Mouse (Mus musculus) frontal cortex, adult (tissue): ENCODE data around the gene Tet3.

Experiments used
- ATAC-seq: cut with Nextera tagmentation; 2 replicates; pipeline ENCODE4 v1.9.2; 2017; ENCODE audit warnings: mild to moderate bottlenecking, moderate library complexity, mixed read lengths; ENCODE audit not compliant: low TSS enrichment

Gene Tet3

GRCm38 (mm10) chr6:83478628-83479027 is 19.7 kb upstream of the Tet3 start:
- no peak for ATAC-seq

DNA sequence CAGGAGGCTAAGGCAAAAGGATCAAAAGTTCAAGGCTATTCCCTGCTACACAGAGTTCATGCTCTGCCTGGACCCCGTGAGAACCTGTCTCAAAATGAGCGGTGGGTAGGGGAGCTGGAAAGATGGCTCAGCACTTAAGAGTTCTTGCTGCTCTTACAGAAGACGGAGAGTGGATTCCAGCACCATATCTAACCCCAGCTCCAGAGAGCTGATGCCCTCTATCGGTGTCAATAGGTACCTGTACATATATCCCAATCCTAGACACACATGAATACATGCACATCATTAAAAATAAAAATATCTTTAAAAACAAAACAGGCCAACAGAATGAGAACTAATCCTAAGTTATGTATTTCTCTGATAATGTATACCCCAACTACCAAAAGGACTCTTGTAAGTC is 19.3 kb upstream of the Tet3 start:
- no peak for ATAC-seq

DNA sequence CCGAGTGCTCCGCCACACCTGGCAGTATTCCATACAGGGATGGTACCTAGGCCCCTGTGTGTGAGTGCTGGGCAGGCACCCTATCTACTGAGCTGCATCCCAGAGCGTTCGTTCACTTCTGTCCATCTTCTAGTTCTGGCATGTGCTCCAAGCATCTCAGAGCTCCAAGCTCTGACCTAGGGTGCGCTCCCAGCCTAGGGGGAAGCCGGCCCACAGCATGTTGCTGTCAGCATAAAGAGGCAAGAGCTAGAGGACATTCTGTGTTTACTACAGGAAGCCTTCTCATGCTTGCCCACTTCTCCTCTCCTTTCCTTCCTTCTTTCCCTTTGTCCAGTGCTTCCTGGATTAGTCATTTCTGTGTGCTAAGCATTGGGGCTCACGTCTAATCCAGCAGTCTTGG is 16.5 kb upstream of the Tet3 start:
- no peak for ATAC-seq

GRCm38 (mm10) chr6:83473240-83473639 is 14.4 kb upstream of the Tet3 start:
- ATAC-seq: no peak

DNA sequence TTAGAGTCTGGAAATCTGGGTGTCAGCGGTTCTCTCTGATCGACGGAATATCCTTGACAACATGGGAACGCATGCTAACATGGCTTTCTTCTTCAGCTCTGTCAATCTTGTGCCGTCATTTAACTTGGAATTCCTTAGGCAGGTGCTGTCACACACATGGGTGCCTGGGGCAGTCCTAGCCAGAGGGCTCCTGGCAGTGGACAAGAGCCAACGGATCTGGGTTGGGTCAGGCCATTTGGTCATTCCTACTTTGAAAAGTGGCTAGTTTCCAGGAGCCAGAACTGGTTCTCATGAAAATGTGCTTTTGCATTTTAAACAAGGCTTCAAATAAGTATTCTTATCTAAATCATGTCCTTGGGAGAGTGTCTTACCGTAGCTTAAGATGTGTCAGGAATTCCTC is 12.9 kb upstream of the Tet3 start:
- ATAC-seq: no peak

- ATAC-seq: no peak
These were observed 5.1 kb upstream of the Tet3 start for GRCm38 (mm10) chr6:83464011-83464410.

DNA sequence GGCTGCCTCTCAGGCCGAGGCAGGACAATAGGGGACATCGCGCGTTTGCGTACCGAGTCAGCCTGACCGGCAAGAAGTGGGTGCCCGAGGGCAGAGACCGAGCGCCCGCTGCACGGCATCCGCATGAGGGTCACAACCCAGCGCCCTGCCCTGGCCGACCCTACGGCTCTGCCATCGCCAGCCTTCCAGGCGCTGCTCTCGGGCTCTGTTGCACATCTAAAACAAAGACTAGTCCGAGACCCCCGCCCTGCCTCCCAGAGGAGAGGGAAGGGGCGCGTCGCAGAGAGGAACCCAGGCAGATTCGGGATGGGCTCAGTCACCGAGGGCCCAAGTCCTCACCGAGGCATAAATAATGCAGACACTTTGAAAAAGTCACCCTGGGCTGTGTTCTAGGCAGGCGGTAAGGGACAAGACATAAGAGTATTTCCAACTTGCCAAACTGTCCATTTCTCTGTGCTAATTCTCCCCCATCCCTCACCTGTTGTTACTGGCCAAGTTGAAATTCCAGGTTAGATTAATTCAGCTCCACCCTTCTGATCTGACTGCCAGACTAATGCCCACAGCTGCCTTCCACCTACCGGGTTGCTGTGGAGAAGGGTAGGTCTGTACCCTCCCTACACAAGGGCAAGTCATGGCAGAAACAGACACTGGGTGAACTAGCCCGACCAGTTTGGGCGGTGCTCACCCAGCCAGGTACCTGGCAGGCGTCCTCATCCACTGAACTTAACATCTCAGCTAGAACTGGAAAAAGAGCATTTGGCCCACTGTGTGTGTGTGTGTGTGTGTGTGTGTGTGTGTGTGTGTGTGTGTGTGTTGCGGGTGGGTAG is 1.7 kb downstream of the Tet3 start:
- no peak for ATAC-seq

GRCm38 (mm10) chr6:83456131-83456983 is 2.5 kb downstream of the Tet3 start:
- peak; percentile 44 for ATAC-seq

GRCm38 (mm10) chr6:83455328-83456130 is 3.4 kb downstream of the Tet3 start:
- no peak for ATAC-seq

- ATAC-seq: no peak
These were observed 5.2 kb downstream of the Tet3 start for GRCm38 (mm10) chr6:83453706-83454105.

DNA sequence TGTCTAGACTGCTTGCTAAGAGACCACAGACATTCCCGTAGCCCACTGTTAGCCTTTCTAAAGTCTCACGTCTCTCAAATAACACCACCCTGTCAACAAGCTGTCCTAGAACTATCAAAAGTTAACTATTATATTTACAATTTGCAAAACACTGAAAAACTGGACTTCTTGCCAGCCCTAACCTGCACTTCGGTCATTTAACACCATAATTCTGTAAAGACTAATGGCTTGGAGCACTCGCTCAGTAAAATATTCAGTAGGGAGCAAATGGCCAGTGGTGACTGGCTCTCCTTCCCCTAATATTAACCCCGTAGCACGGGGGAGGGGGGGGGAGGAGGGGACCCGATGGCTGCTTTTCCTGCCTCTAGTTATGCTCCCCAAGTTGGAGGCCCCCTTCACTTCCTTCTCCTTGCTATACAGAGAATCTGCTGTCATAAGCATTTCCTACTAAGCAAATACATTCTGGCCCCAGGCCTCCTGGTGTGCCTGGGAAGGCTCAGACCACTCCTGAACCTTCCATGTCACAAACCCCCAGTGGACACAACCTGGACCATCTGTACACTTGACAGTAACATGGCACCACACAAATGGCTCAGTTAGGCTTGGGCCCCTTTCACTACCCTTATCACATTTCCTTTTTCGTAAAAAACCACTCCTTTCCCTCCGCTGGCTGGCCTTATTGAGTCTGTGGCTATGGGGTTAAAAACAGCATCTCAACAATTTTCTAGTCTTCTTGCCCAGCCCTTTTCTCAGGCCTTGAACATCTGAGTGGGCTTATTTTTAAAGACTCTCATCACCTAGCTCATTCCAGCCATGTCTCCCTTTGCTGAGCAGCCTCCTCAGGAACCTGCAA is 8.2 kb downstream of the Tet3 start:
- no peak for ATAC-seq

GRCm38 (mm10) chr6:83449440-83449839 is 9.4 kb downstream of the Tet3 start:
- no peak for ATAC-seq

DNA sequence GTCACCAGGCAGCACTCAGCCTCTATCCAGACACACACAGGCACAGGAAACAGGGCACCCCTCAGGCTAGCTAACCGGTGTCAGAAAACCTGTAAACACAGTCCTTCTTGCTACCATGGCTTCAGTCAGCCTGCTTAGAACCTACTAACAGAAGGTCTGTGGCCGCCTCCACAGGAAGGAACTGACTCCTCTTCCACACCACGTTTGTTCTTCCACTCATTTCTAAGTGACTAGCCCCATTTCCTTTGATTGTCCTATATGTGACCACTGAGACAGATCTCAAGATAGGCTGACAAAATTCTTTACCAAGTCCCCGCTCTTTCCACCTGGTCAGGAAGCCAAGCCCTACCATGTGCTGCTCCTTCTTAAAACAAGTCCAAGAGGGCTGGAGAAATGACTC is 10.0 kb downstream of the Tet3 start:
- ATAC-seq: no peak

GRCm38 (mm10) chr6:83447031-83447430 is 11.9 kb downstream of the Tet3 start:
- ATAC-seq: no peak

- no peak for ATAC-seq
These were observed 13.1 kb downstream of the Tet3 start for GRCm38 (mm10) chr6:83445796-83446195.

DNA sequence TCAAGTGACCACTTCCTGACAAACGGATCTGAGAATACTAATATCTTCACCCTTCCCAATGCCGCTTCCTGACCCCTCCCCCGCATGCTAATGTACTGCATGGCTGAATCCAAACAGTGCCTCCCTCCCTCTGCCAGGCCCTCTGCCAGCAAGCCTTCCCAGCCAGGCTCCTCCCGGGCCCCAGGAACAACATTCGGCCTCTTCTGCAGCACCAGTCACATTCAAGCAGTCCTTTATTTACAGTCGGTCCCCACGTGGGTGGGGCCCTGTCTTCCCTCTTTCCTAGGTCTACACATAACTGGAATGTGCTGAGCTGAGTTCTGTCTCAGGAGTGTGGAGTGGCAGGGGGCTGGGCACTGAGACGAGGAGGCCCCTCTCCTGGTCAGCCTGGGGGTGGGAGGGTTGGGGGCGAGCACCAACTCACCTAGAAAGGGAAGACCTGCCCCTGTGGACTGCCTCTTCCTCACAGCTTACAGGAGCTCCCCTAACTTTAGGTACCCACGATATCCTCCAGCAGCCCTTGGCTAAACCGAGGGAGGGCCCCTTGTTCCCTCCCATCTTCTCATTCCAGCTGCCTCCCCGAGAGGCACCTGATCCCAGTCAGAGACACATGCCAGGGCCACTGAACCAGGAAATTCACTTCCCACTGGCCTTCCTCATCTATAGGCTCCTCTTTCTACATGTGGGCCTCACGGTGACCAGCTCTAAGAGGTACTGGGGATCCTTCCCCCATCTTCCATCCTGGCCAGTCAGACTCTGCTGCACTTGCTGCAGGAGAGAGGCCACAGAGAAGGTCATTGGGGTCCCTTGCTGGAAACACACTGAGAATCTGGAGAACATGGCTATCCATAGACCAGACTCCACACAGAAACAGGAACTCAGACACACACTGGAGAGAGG is 15.2 kb downstream of the Tet3 start:
- ATAC-seq: no peak

GRCm38 (mm10) chr6:83442639-83443038 is 16.2 kb downstream of the Tet3 start:
- no peak for ATAC-seq

GRCm38 (mm10) chr6:83441259-83442061 is 17.4 kb downstream of the Tet3 start:
- ATAC-seq: peak; percentile 64

DNA sequence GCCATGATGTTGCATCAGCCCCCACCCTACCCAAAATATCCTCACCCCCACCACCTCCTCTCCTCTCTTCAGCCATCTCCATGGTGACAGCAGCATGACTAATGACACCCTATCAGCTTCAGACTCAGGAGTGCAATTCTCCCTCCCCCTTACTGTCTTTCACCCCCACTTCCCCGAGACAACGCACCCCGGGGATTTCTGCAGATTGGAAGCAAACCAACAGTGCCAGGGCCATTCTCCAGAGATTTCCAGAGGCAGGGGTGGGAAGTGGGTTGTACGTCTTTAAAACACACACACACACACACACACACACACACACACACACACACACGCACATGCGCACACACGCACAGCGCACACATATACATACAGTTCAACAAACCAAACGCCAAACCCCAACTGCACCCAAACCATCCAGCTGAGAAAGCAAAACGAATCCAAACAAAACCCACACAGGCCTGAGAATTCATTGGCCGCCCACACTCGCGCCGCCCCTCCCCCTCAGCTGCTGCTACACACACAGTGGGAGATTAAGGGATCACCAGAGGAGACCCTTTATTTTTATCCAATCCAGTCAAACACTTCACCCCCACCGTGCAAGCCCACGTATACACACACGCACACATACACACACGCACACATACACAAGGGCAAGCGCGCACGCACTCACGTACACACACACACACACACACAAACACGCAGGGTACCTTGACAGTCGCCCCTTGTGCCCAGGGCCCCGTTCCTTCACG is 18.2 kb downstream of the Tet3 start:
- peak; percentile 39 for ATAC-seq
